Mouse (Mus musculus): ENCODE measurements around the gene Car9.

DNA sequence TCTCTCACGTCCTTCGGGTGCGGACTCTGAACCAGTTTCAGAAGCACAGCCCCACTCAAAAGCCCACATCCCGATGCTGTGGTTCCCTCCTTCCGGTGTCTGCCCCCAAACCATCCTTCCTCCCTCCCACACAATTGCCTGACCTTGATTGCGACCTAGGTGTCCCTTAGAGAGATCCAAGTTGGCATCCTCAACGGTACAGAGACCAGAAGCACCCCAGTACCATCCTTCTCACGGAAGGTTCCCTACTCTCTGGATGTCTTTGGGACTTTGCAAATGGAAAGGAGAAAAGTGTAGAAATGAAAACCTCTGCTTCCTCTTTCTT, 28.3 kb upstream of the Car9 start:
- TF ChIP-seq POLR2A (IDR thresholded peaks at IDR 0.05; ENCODE audit: insufficient read depth, low read depth, low read length): no peak
- no peak for TF ChIP-seq CTCF (IDR thresholded peaks at IDR 0.05; ENCODE audit: insufficient read depth, low read depth, low read length)

All from olfactory bulb, adult 2 months (tissue).